Mouse (Mus musculus): ENCODE measurements around the gene BC004004.
"Not testable (repeated sequence)": the region's sequence is repeated elsewhere in the genome, so short reads cannot be mapped to it uniquely, and the experiment has no call there.

BC004004 gene

GRCm38 (mm10) chr17:29260501-29260900 lies 8.1 kb upstream of the BC004004 start:
- no peak for DNase-seq (ENCODE audit: inconsistent ontology term)

- no peak for DNase-seq (ENCODE audit: inconsistent ontology term)
Measured at GRCm38 (mm10) chr17:29261603-29262258, 6.9 kb upstream of the BC004004 start.

GRCm38 (mm10) chr17:29262259-29262649 lies 6.3 kb upstream of the BC004004 start:
- DNase-seq (ENCODE audit: inconsistent ontology term), result no peak

DNA sequence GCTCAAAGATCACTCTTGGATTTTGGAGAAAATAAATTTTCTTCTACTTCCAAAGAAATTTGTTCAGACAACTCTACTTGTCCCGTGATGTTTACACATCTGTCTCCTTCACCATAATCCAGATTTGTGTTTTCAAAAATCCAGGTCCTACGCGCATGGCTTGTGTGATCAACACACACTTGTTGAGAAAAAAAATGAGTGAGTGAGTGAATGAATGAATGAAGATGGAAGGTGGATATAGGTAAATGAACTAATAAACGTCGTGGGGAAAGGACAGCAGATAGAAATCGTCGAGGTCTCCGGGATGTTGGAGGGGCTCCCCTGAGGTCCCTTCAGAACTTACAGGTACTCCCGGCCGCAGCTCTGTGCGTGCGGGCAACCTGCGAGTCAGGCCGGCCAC lies 5.2 kb upstream of the BC004004 start:
- peak; percentile 44 for DNase-seq (ENCODE audit: inconsistent ontology term)

DNA sequence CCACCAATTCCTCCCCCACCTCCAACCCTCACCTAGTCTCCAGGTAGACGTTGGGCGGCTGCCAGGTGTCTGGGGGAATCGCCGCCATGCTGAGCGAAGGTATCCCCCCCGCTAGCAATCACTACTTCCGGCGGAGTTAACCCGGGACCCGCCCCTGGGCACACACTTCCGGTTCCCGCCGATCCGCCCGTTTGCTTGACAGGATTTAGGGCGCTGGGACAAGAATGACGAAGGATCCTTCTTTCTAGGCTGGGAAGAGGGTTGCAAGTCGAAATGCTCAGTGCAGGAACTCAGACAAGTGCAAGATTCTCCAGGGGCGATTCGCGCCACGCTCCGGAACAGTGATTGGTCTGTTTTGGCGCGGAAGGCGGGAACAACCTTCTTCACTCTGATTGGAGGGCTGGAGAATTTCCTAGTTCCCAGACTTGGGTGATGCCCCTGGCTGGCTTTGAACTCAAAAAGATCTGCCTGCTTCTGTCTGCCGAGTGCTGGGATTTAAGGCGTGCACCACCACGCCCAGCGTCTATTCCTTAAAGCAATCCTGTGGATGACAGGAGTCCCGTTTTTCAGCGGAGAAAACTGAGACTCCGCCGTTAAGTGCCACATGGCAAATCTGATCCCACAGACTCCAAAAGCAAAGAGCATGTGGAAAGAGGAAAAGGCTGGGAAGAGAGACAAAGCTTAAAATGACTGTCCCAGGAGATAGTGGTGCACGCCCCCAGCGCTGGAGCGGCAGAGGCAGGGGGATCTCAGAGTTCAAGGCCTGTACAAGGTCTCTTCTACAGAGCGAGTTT lies 4.6 kb upstream of the BC004004 start, which contains the start of gene Ppil1:
Gene Ppil1, minus strand, starts transcription at position 347 of the 794 bp plus-strand sequence.
- DNase-seq (ENCODE audit: inconsistent ontology term), result peak; percentile 83

- DNase-seq (ENCODE audit: inconsistent ontology term), result no peak
Measured at GRCm38 (mm10) chr17:29264760-29265159, 3.8 kb upstream of the BC004004 start.

DNA sequence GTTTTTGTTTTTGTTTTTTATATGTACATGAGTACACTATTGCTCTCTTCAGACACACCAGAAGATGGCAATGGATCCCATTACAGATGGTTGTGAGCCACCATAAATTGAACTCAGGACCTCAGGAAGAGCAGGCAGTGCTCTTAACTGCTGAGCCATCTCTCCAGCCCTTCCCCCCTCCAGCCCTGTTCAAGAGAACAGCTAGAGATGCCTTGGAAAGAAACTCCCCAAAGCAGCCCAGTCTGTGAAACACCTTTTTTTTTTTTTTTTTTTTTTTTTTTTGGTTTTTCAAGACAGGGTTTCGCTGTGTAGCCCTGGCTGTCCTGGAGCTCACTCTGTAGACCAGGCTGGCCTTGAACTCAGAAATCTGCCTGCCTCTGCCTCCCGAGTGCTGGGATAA lies 1.5 kb upstream of the BC004004 start:
- DNase-seq (ENCODE audit: inconsistent ontology term), result not testable (repeated sequence)

DNA sequence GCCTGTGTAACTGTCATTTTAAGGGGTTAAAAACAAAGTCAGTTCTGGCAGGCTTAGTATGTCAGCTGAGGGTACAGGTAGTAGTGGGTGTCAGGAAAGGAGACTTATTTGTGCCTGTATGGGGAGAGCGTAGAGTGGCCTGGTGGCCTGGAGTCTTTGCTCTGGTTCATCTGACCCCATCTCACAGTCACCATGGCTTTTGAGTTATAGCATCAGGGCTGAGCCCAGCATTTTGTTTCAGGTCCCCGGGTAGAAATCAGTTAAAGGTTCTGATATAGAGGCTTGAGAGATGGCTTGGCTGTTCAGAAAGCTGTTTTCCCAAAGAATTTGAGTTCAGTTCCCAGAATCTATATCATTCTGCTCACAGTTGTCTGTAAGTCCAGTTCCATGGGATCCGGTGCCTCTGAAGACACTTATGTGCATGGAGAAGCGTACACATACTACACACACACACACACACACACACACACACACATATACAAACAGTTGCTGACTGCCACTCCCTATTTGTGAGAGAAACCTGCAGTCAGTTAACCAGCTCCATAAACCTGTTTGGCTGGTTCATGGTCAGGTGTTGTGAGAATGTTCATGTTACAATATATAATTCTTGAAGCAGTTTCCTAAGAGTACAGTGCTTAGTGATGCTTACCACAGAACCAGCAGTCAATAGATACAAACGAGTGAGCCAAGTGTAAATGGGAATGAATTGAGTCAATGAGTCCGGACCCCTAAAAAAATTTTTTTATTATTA lies 482 bp upstream of the BC004004 start:
- peak; percentile 15 for DNase-seq (ENCODE audit: inconsistent ontology term)

DNA sequence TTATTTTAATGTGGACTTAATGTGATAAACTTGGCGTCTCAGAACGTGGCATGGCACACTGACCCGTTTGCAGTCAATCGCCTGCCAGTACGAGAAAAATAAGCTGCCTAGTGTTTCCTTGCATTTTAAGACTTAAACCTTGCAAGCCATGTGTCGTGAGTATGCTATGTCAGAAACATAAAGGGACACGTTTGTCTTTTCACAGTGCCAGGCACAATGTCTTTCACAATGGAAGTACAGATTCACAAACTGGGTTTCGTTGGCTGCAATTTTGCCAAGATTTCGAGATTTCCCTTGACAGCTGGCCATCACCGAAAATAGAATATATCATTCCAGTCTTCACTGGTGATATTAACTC lies 740 bp downstream of the BC004004 start:
- DNase-seq (ENCODE audit: inconsistent ontology term), result no peak

DNA sequence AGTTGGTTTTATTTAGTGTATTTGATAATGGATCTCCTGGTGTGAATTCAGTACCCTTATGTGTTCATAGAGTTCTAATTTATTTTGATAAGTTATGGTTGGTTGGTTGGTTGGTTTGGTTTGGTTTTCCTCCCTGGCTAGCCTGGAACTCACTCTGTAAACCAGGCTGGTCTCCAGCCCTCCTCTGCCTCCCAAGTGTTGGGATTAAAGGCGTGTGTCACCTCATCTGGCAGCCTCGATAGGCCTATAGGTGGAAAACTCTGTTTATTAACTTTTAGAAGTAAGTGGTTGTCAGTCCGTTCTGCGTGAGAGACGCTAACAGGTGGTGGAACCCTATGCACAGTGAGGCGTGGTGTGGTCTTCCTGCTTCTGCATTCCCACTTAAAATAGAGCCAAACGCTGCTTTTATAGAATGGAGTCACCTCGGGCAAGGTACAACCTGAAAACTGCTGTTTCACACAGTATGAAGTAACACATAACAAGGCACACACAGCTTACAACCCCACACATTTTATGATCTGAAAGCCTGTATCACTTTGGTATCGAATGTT lies 1.6 kb downstream of the BC004004 start:
- DNase-seq (ENCODE audit: inconsistent ontology term), result no peak

GRCm38 (mm10) chr17:29273156-29273555 lies 4.6 kb downstream of the BC004004 start:
- no peak for DNase-seq (ENCODE audit: inconsistent ontology term)

GRCm38 (mm10) chr17:29273889-29274288 lies 5.3 kb downstream of the BC004004 start:
- DNase-seq (ENCODE audit: inconsistent ontology term), result no peak

DNA sequence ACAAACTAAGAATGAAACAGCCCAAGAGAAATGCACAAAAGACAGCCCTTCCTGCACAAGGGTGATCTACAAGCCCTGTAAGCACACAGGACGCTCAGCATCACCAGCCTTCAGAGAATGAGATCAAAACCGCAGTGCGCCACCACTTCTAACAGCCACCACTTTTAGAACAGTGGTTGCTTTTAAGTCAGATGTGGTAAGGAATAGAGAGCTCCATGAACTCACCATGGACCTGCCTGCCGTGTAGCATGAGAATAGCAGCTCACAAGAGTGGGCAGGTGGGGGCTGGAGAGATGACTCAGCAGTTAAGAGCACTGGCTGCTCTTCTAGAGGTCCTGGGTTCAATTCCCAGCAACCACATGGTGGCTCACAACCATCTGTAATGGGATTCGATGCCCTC lies 11.8 kb downstream of the BC004004 start:
- DNase-seq (ENCODE audit: inconsistent ontology term), result no peak

DNA sequence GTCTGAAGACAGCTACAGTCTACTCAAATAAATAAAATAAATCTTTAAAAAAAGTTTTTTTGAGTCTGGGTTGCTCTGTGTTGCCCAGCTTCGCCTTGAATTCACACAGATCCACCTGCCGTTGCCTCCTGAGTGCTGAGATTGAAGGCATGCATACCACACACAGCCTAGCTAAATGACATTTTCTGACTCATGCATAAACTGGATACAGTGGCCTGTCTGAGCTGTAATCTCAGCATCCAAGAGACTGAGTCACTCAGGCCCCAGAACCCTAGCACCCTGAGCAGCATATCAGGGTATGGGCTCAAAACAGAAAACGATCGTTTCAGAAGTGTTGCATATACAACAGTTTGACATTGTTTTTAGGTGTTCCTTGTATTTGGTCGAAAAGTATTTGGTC lies 13.0 kb downstream of the BC004004 start:
- DNase-seq (ENCODE audit: inconsistent ontology term), result peak; percentile 66

- peak; percentile 63 for DNase-seq (ENCODE audit: inconsistent ontology term)
Measured at GRCm38 (mm10) chr17:29282216-29282952, 13.8 kb downstream of the BC004004 start.

DNA sequence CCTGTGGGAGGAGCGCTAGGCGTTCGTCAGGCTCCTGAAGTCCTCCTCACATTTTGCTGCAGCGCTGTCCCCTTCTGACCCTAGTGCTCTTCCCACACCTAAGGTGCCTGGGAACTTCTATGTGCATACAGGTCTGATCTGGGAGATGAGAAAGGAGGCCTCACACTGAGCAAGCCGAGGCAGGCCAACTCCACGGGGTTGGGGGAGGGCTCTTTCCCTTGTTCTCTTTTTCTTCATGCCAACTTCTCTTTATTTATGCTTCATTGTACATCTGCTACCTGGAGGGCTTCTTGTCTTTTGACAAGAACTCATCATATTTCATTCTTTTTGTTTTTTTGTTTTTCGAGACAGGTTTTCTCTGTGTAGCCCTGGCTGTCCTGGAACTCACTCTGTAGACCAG lies 23.2 kb downstream of the BC004004 start:
- no peak for DNase-seq (ENCODE audit: inconsistent ontology term)

DNA sequence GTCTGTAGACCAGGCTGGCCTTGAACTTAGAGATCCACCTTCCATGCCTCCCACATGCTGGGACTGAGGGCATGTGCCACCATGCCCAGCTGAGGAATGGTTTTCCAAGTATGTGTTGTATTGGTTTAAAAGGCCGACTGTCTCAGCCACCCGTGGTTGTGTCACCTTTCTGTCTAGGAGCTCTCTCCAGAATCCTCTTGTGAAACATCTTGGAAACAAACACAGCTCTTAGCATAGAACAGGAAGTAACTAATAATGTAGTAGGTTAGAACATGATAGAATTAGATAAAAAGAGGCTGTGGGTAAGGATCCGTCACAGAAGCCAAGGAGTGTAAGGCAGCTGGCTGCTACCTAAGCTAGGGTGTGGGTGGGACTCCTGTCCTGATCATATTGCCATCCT lies 24.4 kb downstream of the BC004004 start:
- no peak for DNase-seq (ENCODE audit: inconsistent ontology term)

DNA sequence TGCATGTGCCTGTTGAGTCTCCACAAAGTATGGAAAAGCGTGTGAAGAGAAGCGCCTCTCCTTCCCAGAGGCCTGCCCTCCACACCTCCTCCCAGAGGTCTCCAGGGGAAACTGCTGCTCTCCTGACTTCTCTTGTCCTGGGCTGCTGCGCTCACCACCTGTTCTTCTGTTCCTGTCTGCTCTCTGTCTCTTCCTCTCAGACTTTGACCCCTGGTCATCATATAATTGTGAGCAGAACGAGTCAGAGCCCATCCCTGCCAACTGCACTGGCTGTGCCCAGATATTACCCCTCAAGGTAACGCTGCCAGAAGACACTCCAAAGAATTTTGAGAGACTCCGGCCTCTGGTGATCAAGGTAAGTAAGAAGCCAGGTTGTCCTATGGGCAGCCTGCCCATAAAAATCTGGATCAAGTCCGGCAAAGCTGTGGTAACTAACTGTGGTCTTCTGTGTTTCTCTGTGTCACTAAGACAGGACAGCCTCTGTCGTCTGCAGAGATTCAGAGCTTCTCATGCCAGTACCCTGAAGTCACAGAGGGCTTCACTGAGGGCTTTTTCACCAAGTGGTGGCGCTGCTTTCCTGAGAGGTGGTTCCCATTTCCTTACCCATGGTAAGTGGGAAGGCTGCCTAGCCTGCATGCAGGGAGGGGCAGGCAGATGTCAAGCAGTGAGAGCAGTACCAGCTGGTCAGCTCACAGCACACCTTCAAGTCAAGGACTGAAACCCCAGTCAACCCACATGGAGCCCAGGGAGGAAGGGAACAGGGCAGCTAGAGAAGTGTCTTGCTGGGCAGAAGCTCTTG lies 25.4 kb downstream of the BC004004 start:
- DNase-seq (ENCODE audit: inconsistent ontology term), result no peak

DNA sequence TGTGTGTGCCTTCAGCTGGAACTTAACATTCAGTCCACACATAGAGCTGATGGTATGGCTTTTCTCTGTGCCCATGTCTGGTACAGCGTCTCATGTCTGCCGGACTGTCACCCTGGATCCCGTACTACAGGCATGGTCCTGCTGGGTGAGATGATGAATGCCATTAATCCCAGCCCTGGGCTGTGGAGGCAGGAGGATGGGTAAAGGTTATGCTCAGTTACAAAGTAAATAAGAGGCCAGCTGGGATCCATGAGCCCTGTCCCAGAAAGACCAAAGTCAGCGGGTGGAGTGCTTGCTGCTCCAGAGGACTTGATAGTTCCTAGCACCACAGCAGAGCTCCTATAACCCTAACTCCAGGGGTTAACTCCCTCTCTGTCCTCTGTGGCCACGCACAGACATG lies 27.2 kb downstream of the BC004004 start:
- no peak for DNase-seq (ENCODE audit: inconsistent ontology term)

- no peak for DNase-seq (ENCODE audit: inconsistent ontology term)
Measured at GRCm38 (mm10) chr17:29297321-29297720, 28.7 kb downstream of the BC004004 start.

DNA sequence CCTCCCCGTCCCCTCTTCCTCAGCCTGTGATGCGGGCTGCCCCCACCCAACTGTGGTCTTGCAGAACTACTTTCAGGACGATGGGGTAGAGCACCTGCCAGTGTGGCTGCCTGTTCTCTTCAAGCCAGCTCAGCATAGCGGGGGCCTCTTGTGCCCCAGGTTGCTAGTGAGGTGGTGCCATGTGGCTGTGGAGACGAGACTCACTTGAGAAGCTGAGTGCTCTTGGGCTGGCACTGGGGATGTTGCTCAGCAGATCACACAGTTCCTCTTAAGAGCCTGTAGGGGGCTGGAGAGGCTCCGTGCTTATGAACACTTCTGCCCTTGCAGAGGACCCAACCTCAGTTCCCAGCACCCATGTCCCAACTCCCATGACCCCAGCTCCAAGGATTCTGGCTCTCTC lies 29.2 kb downstream of the BC004004 start:
- no peak for DNase-seq (ENCODE audit: inconsistent ontology term)

Measured in Muller cell, postnatal 12 days (primary cell).